Mouse (Mus musculus): Measurements from ENCODE around the gene Bmp4.

GRCm38 (mm10) chr14:46427251-46427650, 36.8 kb upstream of the Bmp4 start:
- TF ChIP-seq CTCF (IDR thresholded peaks at IDR 0.05; ENCODE audit: low read depth) (no peak), EP300 (IDR thresholded peaks at IDR 0.05; ENCODE audit: low read depth) (no peak)

All from heart, postnatal 0 days (tissue).